Comparison of ENCODE assay signal across 8 mouse cellular contexts in genomic region chr17:50069897-50070636, GRCm38 (mm10).
DNase-seq lines count a peak whose midpoint lies in the region; TF ChIP-seq lines count a peak whose summit lies in the region.

No protein-coding gene starts in this region.

- H3K27me3 ChIP-seq in kidney, adult 2 months (replicated peaks; ENCODE audit: control insufficient read depth, insufficient read depth, low read length): no peaks in the 10 kb centered on the region

- 26% methylated on average over 10 of the region's 10 CpGs for WGBS in kidney, adult 2 months

- intact Hi-C loops in left cerebral cortex, postnatal 36 days (cut with DNase I): no loop called here

- TF ChIP-seq POLR2A in kidney, adult 2 months (IDR thresholded peaks at IDR 0.05; ENCODE audit: low read depth, low read length): no peak

- H3K27ac ChIP-seq in kidney, adult 2 months (ENCODE audit: insufficient read depth, low read depth, low read length): no peak overlapping the region

- TF ChIP-seq CTCF in kidney, adult 2 months (conservative IDR thresholded peaks at IDR 0.05; ENCODE audit: insufficient read depth, insufficient read length, low read depth, low read length): no peak

- H3K4me3 ChIP-seq in kidney, adult 2 months (ENCODE audit: insufficient read depth, low read depth, low read length): no peak overlapping the region

- no peaks in the 10 kb centered on the region for H3K36me3 ChIP-seq in kidney, adult 2 months (ENCODE audit: control insufficient read depth, insufficient read depth, low read length)

- H3K4me1 ChIP-seq in kidney, adult 2 months (ENCODE audit: control insufficient read depth, insufficient read depth, low read length): no peaks in the 10 kb centered on the region

- DNase-seq in embryo, embryonic 11 days: peak; percentile 18
- DNase-seq in embryo, embryonic 10.5 days (ENCODE audit: low spot score): no peak
- peak; percentile 20 for DNase-seq in T-cell, adult 2 months (ENCODE audit: low spot score)
- peak; percentile 79 for DNase-seq in gastrocnemius, postnatal 25 days
- peak; percentile 44 to 51 for DNase-seq in left cerebral cortex, postnatal 36 days (ENCODE audit: low spot score in 2 of 2)
- no peak for DNase-seq in neural tube, embryonic 10.5 days (ENCODE audit: extremely low spot score, low spot score)
- no peak for DNase-seq in kidney, adult 2 months
- DNase-seq in retina, postnatal 1 day: no peak

Comparison
In these comparisons a context has a peak if more than half of its experiments do, and no peak if none do; other contexts are left out.
1. DNase-seq: peak in embryo, embryonic 11 days (single experiment), T-cell, adult 2 months (single experiment), gastrocnemius, postnatal 25 days (single experiment) and left cerebral cortex, postnatal 36 days (2 of 2); none in embryo, embryonic 10.5 days (single experiment), neural tube, embryonic 10.5 days (single experiment), kidney, adult 2 months (single experiment) and retina, postnatal 1 day (single experiment).